Mouse (Mus musculus) limb, embryonic 14.5 days (tissue): ENCODE data around the gene Mcts1. TPM values are rescaled to one million over a fixed set of nuclear protein-coding genes. Genes with fewer than 3 reads are reported as not detected.

ENCODE experiments used
- ATAC-seq: fragments of 200-750 bp; cut with Nextera tagmentation; 2 replicates; pipeline ENCODE4 v1.8.0; 2017; ENCODE audit warnings: low read depth, moderate number of reproducible peaks, moderate TSS enrichment; ENCODE audit not compliant: low FRiP score
- DNase-seq: peaks from one replicate; pipeline ENCODE4 v3.0.0-alpha.2; 2015; ENCODE audit warnings: low spot score
- H3K27ac ChIP-seq: fragments of 300-500 bp; sonication (generic); replicated peaks from 2 replicates; pipeline ENCODE4 v1.5.1; 2014; ENCODE audit warnings: low read depth, mild to moderate bottlenecking, low read length, moderate library complexity, mixed read lengths
- H3K27me3 ChIP-seq: fragments of 300-500 bp; sonication (generic); 2 replicates; pipeline ENCODE4 v1.6.1; 2014; ENCODE audit warnings: low read length, mixed read lengths; ENCODE audit not compliant: control insufficient read depth, insufficient read depth
- H3K36me3 ChIP-seq: fragments of 300-500 bp; sonication (generic); 2 replicates; pipeline ENCODE4 v1.6.1; 2014; ENCODE audit warnings: mild to moderate bottlenecking, low read length, moderate library complexity, mixed read lengths; ENCODE audit not compliant: control insufficient read depth, insufficient read depth
- H3K4me1 ChIP-seq: fragments of 300-500 bp; sonication (generic); 2 replicates; pipeline ENCODE4 v1.6.1; 2014; ENCODE audit warnings: antibody characterized with exemption, low read length, mixed read lengths; ENCODE audit not compliant: control insufficient read depth, insufficient read depth
- H3K4me2 ChIP-seq: fragments of 300-500 bp; sonication (generic); replicated peaks from 2 replicates; pipeline ENCODE4 v1.6.1; 2014; ENCODE audit warnings: low read depth, mild to moderate bottlenecking, low read length, moderate library complexity; ENCODE audit not compliant: severe bottlenecking
- H3K4me3 ChIP-seq: fragments of 300-500 bp; sonication (generic); replicated peaks from 2 replicates; pipeline ENCODE4 v1.5.1; 2014; ENCODE audit warnings: low read length
- H3K9ac ChIP-seq: fragments of 300-500 bp; sonication (generic); 2 replicates; pipeline ENCODE4 v1.6.1; 2014; ENCODE audit warnings: mild to moderate bottlenecking, low read depth, low read length, moderate library complexity; ENCODE audit not compliant: severe bottlenecking
- H3K9me3 ChIP-seq: fragments of 300-500 bp; sonication (generic); 2 replicates; pipeline ENCODE4 v1.6.1; 2016; ENCODE audit warnings: low read length; ENCODE audit not compliant: control insufficient read depth
- POLR2A ChIP-seq: fragments of 200-500 bp; IDR thresholded peaks from 2 replicates; pipeline ENCODE4 v1.8.0; 2012; ENCODE audit warnings: inconsistent platforms, mild to moderate bottlenecking, moderate library complexity, borderline replicate concordance; ENCODE audit not compliant: insufficient read depth, insufficient read length; ENCODE audit errors: extremely low read depth
- WGBS: fragments of 180-500 bp; shearing (Covaris S2); extraction: QIAGEN DNeasy Blood & Tissue Kit; methylation state at CpG from one replicate; pipeline ENCODE4 v1.1.7; 2014; 5-methylcytosine and 5-hydroxymethylcytosine counted together
- polyA plus RNA-seq, 2 experiments: library from polyadenylated mRNA; depleted of rRNA in 1 of 2; stranded (reverse) in 1 of 2; unstranded in 1 of 2; fragments of >200 nt; fragmentation: Nextera tagmentation in 1 of 2; extraction: Ambion mirVana in 1 of 2; gene quantifications; 2 replicates each; pipeline versions ENCODE4 v1.2.1 to v1.2.3; 2012 to 2014

Mcts1 gene
- polyA plus RNA-seq, 2 experiments: 79.3 to 96.4 TPM

GRCm38 (mm10) chrX:38591749-38592148 is 8.6 kb upstream of the Mcts1 start:
- no peak overlapping the region for H3K4me2 ChIP-seq
- DNase-seq: no peak

GRCm38 (mm10) chrX:38593180-38593889 is 7.0 kb upstream of the Mcts1 start:
- Histone ChIP-seq H3K9me3 (no peaks in the 10 kb centered on the region), H3K27ac (no peak overlapping the region), H3K9ac (no peak overlapping the region), H3K36me3 (no peaks in the 10 kb centered on the region), H3K4me3 (no peak overlapping the region), H3K27me3 (no peaks in the 10 kb centered on the region), H3K4me1 (no peaks in the 10 kb centered on the region), H3K4me2 (no peak overlapping the region)
- WGBS: 45% methylated on average over 5 of the region's 5 CpGs
- ATAC-seq (peak; percentile 34; the same call in 1 of the 2 replicates), DNase-seq (peak; percentile 83)
- TF ChIP-seq POLR2A: no peak

More at GRCm38 (mm10) chrX:38591749-38592148, 8.6 kb upstream of the Mcts1 start:
- Histone ChIP-seq H3K36me3 (no peaks in the 10 kb centered on the region), H3K9me3 (no peaks in the 10 kb centered on the region), H3K9ac (no peak overlapping the region), H3K27ac (no peak overlapping the region), H3K4me1 (no peaks in the 10 kb centered on the region), H3K4me3 (no peak overlapping the region), H3K27me3 (no peaks in the 10 kb centered on the region)
- 87% methylated on average over 3 of the region's 3 CpGs for WGBS
- no peak for TF ChIP-seq POLR2A
- no peak for ATAC-seq

- no peak for TF ChIP-seq POLR2A
- peak overlapping the region; percentile 47 for H3K4me3 ChIP-seq
- no peaks in the 10 kb centered on the region for H3K4me1 ChIP-seq
- no peaks in the 10 kb centered on the region for H3K36me3 ChIP-seq
- WGBS: 22% methylated on average over 3 of the region's 3 CpGs
- H3K9me3 ChIP-seq: no peaks in the 10 kb centered on the region
- DNase-seq: peak; percentile 22
- peak; percentile 42 for ATAC-seq
- H3K27ac ChIP-seq: peak overlapping the region; percentile 78
- no peaks in the 10 kb centered on the region for H3K27me3 ChIP-seq
- peak overlapping the region; percentile 55 for H3K4me2 ChIP-seq
- H3K9ac ChIP-seq: peak overlapping the region; percentile 56
Measured at GRCm38 (mm10) chrX:38600995-38601369, 604 bp downstream of the Mcts1 start.

- H3K9me3 ChIP-seq: no peaks in the 10 kb centered on the region
- H3K9ac ChIP-seq: peak within 1 kb of the TSS; percentile 66
- DNase-seq (peak; percentile 93), ATAC-seq (peak; percentile 99)
- no peaks in the 10 kb centered on the region for H3K36me3 ChIP-seq
- H3K4me2 ChIP-seq: peak within 1 kb of the TSS; percentile 41
- peak within 1 kb of the TSS; percentile 78 for H3K27ac ChIP-seq
- no peaks in the 10 kb centered on the region for H3K27me3 ChIP-seq
- no peak for TF ChIP-seq POLR2A
- WGBS: 15% methylated on average over 27 of the region's 43 CpGs
- H3K4me1 ChIP-seq: no peaks in the 10 kb centered on the region
- H3K4me3 ChIP-seq: peak within 1 kb of the TSS; percentile 53
Measured at GRCm38 (mm10) chrX:38634801-38635637, 34.6 kb downstream of the Mcts1 start, which contains the start of gene C1galt1c1. Gene C1galt1c1, minus strand, starts transcription at chrX:38635087.

- no peak for ATAC-seq
Measured at GRCm38 (mm10) chrX:38635638-38635931, 35.2 kb downstream of the Mcts1 start.

More at GRCm38 (mm10) chrX:38635638-38635931, 35.2 kb downstream of the Mcts1 start:
- Histone ChIP-seq H3K4me3 (peak overlapping the region; percentile 35), H3K9me3 (no peaks in the 10 kb centered on the region), H3K27me3 (no peaks in the 10 kb centered on the region), H3K9ac (no peak overlapping the region), H3K27ac (no peak overlapping the region), H3K36me3 (no peaks in the 10 kb centered on the region), H3K4me1 (no peaks in the 10 kb centered on the region), H3K4me2 (peak overlapping the region; percentile 41)
- no peak for TF ChIP-seq POLR2A
- no peak for DNase-seq
